Mouse (Mus musculus): ENCODE data around the gene Lamp1.

- TF ChIP-seq CTCF (IDR thresholded peaks at IDR 0.05; ENCODE audit: control insufficient read depth, insufficient read depth, insufficient replicate concordance, low read depth, low read length), result no peak
- TF ChIP-seq POLR2A (IDR thresholded peaks at IDR 0.05; ENCODE audit: control insufficient read depth, low read depth, low read length), result no peak
Observed at GRCm38 (mm10) chr8:13218441-13218840, 59.5 kb downstream of the Lamp1 start.
